ENCODE assay signal across 10 mouse cellular contexts in genomic region chrX:164183844-164184243, GRCm38 (mm10). TPM values are rescaled to one million over a fixed set of nuclear protein-coding genes. Genes with fewer than 3 reads are reported as not detected.
A peak's percentile ranks its signal among the peaks of the same experiment; 100 is the strongest.
DNase-seq lines count a peak whose midpoint lies in the region; ATAC-seq and TF ChIP-seq lines count a peak whose summit lies in the region.
"Had no signal": no experiment of that assay in that cellular context is flagged by ENCODE, and none has a peak within 500 bp of the region (broad histone marks: within the 10 kb centered on the region; RNA-seq: fewer than 3 reads in every experiment).

No protein-coding gene starts in this region.

- peak; percentile 89 for TF ChIP-seq RAD21 in MEL (IDR thresholded peaks at IDR 0.05; ENCODE audit: low read depth, low read length)

- 39% methylated on average over 3 of the region's 3 CpGs for WGBS in kidney, embryonic 14.5 days
- 27% methylated on average over 3 of the region's 3 CpGs for WGBS in stomach, embryonic 14.5 days

- H3K36me3 ChIP-seq in kidney, embryonic 14.5 days (ENCODE audit: control insufficient read depth, insufficient read depth, low read length): no peaks in the 10 kb centered on the region
- H3K36me3 ChIP-seq in MEL (ENCODE audit: control insufficient read depth in 1 of 2, insufficient read depth in 2 of 2, low read length in 2 of 2): peaks cover 0 to 3% of the 10 kb centered on the region in 2 experiments; a peak in 1 of 4 replicates
- H3K36me3 ChIP-seq in stomach, embryonic 14.5 days (ENCODE audit: control insufficient read depth, insufficient read depth, low read length): no peaks in the 10 kb centered on the region
- H3K36me3 ChIP-seq: embryonic facial prominence, embryonic 13.5 days; midbrain, embryonic 12.5 days had no signal

- TF ChIP-seq CTCF in MEL (IDR thresholded peaks at IDR 0.05 in 2 of 3, conservative IDR thresholded peaks at IDR 0.05 in 1 of 3; ENCODE audit: control insufficient read depth in 1 of 3, insufficient read depth in 1 of 3, low read depth in 2 of 3, low read length in 3 of 3, poor library complexity in 1 of 3, severe bottlenecking in 1 of 3): peak; percentile 58 to 87 (median 87)
- TF ChIP-seq CTCF in layer of hippocampus, adult 2 months (conservative IDR thresholded peaks at IDR 0.05): peak; percentile 80

- no peak overlapping the region for H3K4me3 ChIP-seq in kidney, embryonic 14.5 days (ENCODE audit: low read length)
- H3K4me3 ChIP-seq in MEL (ENCODE audit: control insufficient read depth in 1 of 2, insufficient read depth in 1 of 2, low read depth in 2 of 2, low read length in 2 of 2): no peak overlapping the region
- no peak overlapping the region for H3K4me3 ChIP-seq in layer of hippocampus, adult 2 months
- no peak overlapping the region for H3K4me3 ChIP-seq in stomach, embryonic 14.5 days (ENCODE audit: low read depth, low read length)
- H3K4me3 ChIP-seq: embryonic facial prominence, embryonic 13.5 days; midbrain, embryonic 12.5 days had no signal

- no peak overlapping the region for H3K4me2 ChIP-seq in kidney, embryonic 14.5 days (replicated peaks; ENCODE audit: low read depth, low read length)
- H3K4me2 ChIP-seq in stomach, embryonic 14.5 days (replicated peaks; ENCODE audit: low read depth, low read length): no peak overlapping the region
- H3K4me2 ChIP-seq: embryonic facial prominence, embryonic 13.5 days; midbrain, embryonic 12.5 days had no signal

- peaks cover 3% of the 10 kb centered on the region; the same call in 1 of the 2 replicates for H3K27me3 ChIP-seq in kidney, embryonic 14.5 days (ENCODE audit: control insufficient read depth, insufficient read depth, low read length)
- H3K27me3 ChIP-seq in MEL (ENCODE audit: control insufficient read depth in 1 of 2, insufficient read depth in 2 of 2, low read length in 2 of 2): peaks cover 1 to 2% of the 10 kb centered on the region in 2 experiments; a peak in 1 of 4 replicates
- H3K27me3 ChIP-seq in stomach, embryonic 14.5 days (ENCODE audit: control insufficient read depth, insufficient read depth, low read length): no peaks in the 10 kb centered on the region

- no peaks in the 10 kb centered on the region for H3K4me1 ChIP-seq in kidney, embryonic 14.5 days (ENCODE audit: control insufficient read depth, insufficient read depth, low read length)
- H3K4me1 ChIP-seq in MEL (ENCODE audit: control insufficient read depth in 1 of 2, insufficient read depth in 2 of 2, low read length in 2 of 2): no peaks in the 10 kb centered on the region
- no peaks in the 10 kb centered on the region for H3K4me1 ChIP-seq in stomach, embryonic 14.5 days (ENCODE audit: control insufficient read depth, insufficient read depth, low read length)
- H3K4me1 ChIP-seq: embryonic facial prominence, embryonic 13.5 days; midbrain, embryonic 12.5 days had no signal

- TF ChIP-seq POLR2A in MEL (IDR thresholded peaks at IDR 0.05; ENCODE audit: control insufficient read depth in 1 of 2, insufficient read depth in 1 of 2, low read depth in 1 of 2, low read length in 2 of 2, poor library complexity in 1 of 2): no peak

- H3K9me3 ChIP-seq in kidney, embryonic 14.5 days (ENCODE audit: control insufficient read depth, low read length): no peaks in the 10 kb centered on the region
- no peaks in the 10 kb centered on the region for H3K9me3 ChIP-seq in MEL (replicated peaks; ENCODE audit: insufficient read depth, low read length)
- H3K9me3 ChIP-seq in stomach, embryonic 14.5 days (ENCODE audit: control insufficient read depth, low read depth, low read length): no peaks in the 10 kb centered on the region
- H3K9me3 ChIP-seq: embryonic facial prominence, embryonic 13.5 days; midbrain, embryonic 12.5 days had no signal

- H3K9ac ChIP-seq in kidney, embryonic 14.5 days (ENCODE audit: low read depth, low read length): no peak overlapping the region
- H3K9ac ChIP-seq in MEL (ENCODE audit: control insufficient read depth, low read depth, low read length, poor library complexity, severe bottlenecking): no peak overlapping the region
- no peak overlapping the region for H3K9ac ChIP-seq in stomach, embryonic 14.5 days (replicated peaks; ENCODE audit: low read depth, low read length)
- H3K9ac ChIP-seq: embryonic facial prominence, embryonic 13.5 days; midbrain, embryonic 12.5 days had no signal

- TF ChIP-seq EP300 in MEL (IDR thresholded peaks at IDR 0.05; ENCODE audit: low read depth in 1 of 2, low read length in 2 of 2): no peak

- no peak overlapping the region for H3K27ac ChIP-seq in kidney, embryonic 14.5 days (ENCODE audit: low read depth, low read length)
- no peak overlapping the region for H3K27ac ChIP-seq in MEL (ENCODE audit: control insufficient read depth, low read depth, low read length)
- no peak overlapping the region for H3K27ac ChIP-seq in layer of hippocampus, adult 2 months
- H3K27ac ChIP-seq in stomach, embryonic 14.5 days (ENCODE audit: low read length): no peak overlapping the region
- H3K27ac ChIP-seq: embryonic facial prominence, embryonic 13.5 days; midbrain, embryonic 12.5 days had no signal

- DNase-seq in kidney, adult 11 months: peak; percentile 25
- peak; percentile 82 for DNase-seq in MEL (ENCODE audit: low read depth, low spot score)
- DNase-seq in cerebellum, adult 8-10 months: peak; percentile 36
- peak; percentile 2 to 11 for DNase-seq in frontal cortex, postnatal 25 days (ENCODE audit: low spot score in 2 of 2)
- peak; percentile 17 to 55 for DNase-seq in layer of hippocampus, adult 2 months (ENCODE audit: low spot score in 2 of 2)
- peak; percentile 70 for DNase-seq in lung, postnatal 25 days (ENCODE audit: low spot score)

- no peak for ATAC-seq in kidney, embryonic 14.5 days (ENCODE audit: low FRiP score, low TSS enrichment)
- 0 out of 2 replicates have a peak, but pooled peaks have one; percentile 56 for ATAC-seq in stomach, embryonic 14.5 days (ENCODE audit: insufficient number of reproducible peaks, insufficient read depth, low FRiP score, low read depth)

- no peaks in the 10 kb centered on the region for H3K79me2 ChIP-seq in MEL (ENCODE audit: control insufficient read depth, insufficient read depth, low read length, poor library complexity)

TF ChIP-seq in MEL, 35 proteins besides CTCF, POLR2A, EP300 and RAD21:
- TF ChIP-seq SMC3 (IDR thresholded peaks at IDR 0.05; ENCODE audit: low read depth, low read length) (peak; percentile 97), RCOR1 (IDR thresholded peaks at IDR 0.05; ENCODE audit: low read depth, low read length) (no peak), ZC3H11A (IDR thresholded peaks at IDR 0.05; ENCODE audit: low read depth, low read length) (peak; percentile 94)

RNA-seq across cellular contexts. Expression of gene Ace2, which starts 44.7 kb away (rescaled TPM):
- 46.4 and 53.1 TPM in 2 replicates for polyA plus RNA-seq in kidney, embryonic 14.5 days (2014; fragmentation: Nextera tagmentation; extraction: Ambion mirVana)
- not detected in 2 replicates for total RNA-seq in MEL (2012; rRNA removed)
- polyA plus RNA-seq in MEL (2012; ENCODE audit: insufficient read depth in 1 of 2, insufficient read length in 2 of 2, low read depth in 1 of 2, low replicate concordance in 2 of 2, missing spikeins in 1 of 2): not detected
- 1 to 10 TPM in 1 of 2 experiments, under 1 TPM in 1; 0.91 to 1.4 TPM for total RNA-seq in layer of hippocampus, adult 2 months (2021)
- polyA plus RNA-seq in stomach, embryonic 14.5 days (2014; fragmentation: Nextera tagmentation; extraction: Ambion mirVana): 1.4 and 2.5 TPM in 2 replicates
- polyA plus RNA-seq: midbrain, embryonic 12.5 days had no signal

Comparison
In these comparisons a context has a peak if more than half of its experiments do, and no peak if none do; other contexts are left out.
1. DNase-seq: peak in every context shown above with its lines; median percentile 82 in MEL; 70 in lung, postnatal 25 days; 36 in cerebellum, adult 8-10 months; 36 in layer of hippocampus, adult 2 months; 25 in kidney, adult 11 months; 6 in frontal cortex, postnatal 25 days.
2. RNA of gene Ace2, which starts 44.7 kb away (polyA plus RNA-seq): 46.4 to 53.1 TPM in kidney, embryonic 14.5 days; 1.4 to 2.5 TPM in stomach, embryonic 14.5 days and not detected in MEL; every median in the first group is over 10 times any median in the second.